Mouse (Mus musculus): ENCODE results near the gene Cypt12.

The Cypt12 gene

GRCm38 (mm10) chr3:17948299-17948698 lies at the start of gene Cypt12:
Gene Cypt12 (plus strand): TSS chr3:17948410.
- in situ Hi-C loops (cut with MboI) = no loop called here

GRCm38 (mm10) chr3:17913796-17914195 lies 34.4 kb upstream of the Cypt12 start:
- in situ Hi-C loops (cut with MboI) = no loop called here

GRCm38 (mm10) chr3:17940206-17940605 lies 8.0 kb upstream of the Cypt12 start:
- in situ Hi-C loops (cut with MboI) = no loop called here
